Mouse (Mus musculus): Measurements from ENCODE around the gene Anxa9. TPM values are rescaled to one million over a fixed set of nuclear protein-coding genes. Genes with fewer than 3 reads are reported as not detected.
A peak's percentile ranks its signal among the peaks of the same experiment; 100 is the strongest.
"Not testable (repeated sequence)": the region's sequence is repeated elsewhere in the genome, so short reads cannot be mapped to it uniquely, and the experiment has no call there.

Anxa9 gene
- 0.33 and 0.56 TPM in 2 replicates for polyA plus RNA-seq (2015; fragmentation: Nextera tagmentation; extraction: Ambion mirVana)

- Histone ChIP-seq H3K36me3 (replicated peaks) (no peaks in the 10 kb centered on the region), H3K9me3 (no peaks in the 10 kb centered on the region), H3K27me3 (replicated peaks) (no peaks in the 10 kb centered on the region), H3K27ac (no peak within 1 kb of the TSS), H3K4me2 (no peak within 1 kb of the TSS), H3K4me1 (no peaks in the 10 kb centered on the region), H3K9ac (no peak within 1 kb of the TSS), H3K4me3 (no peak within 1 kb of the TSS)
- no peak for ATAC-seq (replicated peaks)
- 74% methylated on average over 7 of the region's 7 CpGs for WGBS
Observed at GRCm38 (mm10) chr3:95307100-95307499, at the start of gene Anxa9. TSS of gene Anxa9 (minus strand) at chr3:95307176.

GRCm38 (mm10) chr3:95355911-95356544, 49.1 kb upstream of the Anxa9 start:
- not testable (repeated sequence) for H3K27ac ChIP-seq; H3K9me3 ChIP-seq; H3K4me1 ChIP-seq; H3K9ac ChIP-seq; H3K27me3 ChIP-seq (replicated peaks); ATAC-seq (replicated peaks)
- peak overlapping the region; percentile 45 for H3K4me3 ChIP-seq
- peaks cover 13% of the 10 kb centered on the region; the same call in 1 of the 2 replicates for H3K36me3 ChIP-seq (replicated peaks)
- WGBS: 33% methylated on average over 14 of the region's 19 CpGs
- H3K4me2 ChIP-seq: peak overlapping the region; percentile 44

GRCm38 (mm10) chr3:95349491-95349890, 42.5 kb upstream of the Anxa9 start:
- H3K4me2 ChIP-seq: no peak overlapping the region
- H3K9me3 ChIP-seq: no peaks in the 10 kb centered on the region
- no peaks in the 10 kb centered on the region for H3K27me3 ChIP-seq (replicated peaks)
- H3K4me3 ChIP-seq: no peak overlapping the region
- ATAC-seq (replicated peaks): no peak
- H3K36me3 ChIP-seq (replicated peaks): peaks cover 65% of the 10 kb centered on the region
- no peaks in the 10 kb centered on the region for H3K4me1 ChIP-seq
- H3K9ac ChIP-seq: no peak overlapping the region
- no peak overlapping the region for H3K27ac ChIP-seq

GRCm38 (mm10) chr3:95348343-95348742, 41.4 kb upstream of the Anxa9 start:
- H3K36me3 ChIP-seq (replicated peaks): peaks cover 65% of the 10 kb centered on the region
- ATAC-seq (replicated peaks); H3K4me1 ChIP-seq; H3K4me2 ChIP-seq; H3K27me3 ChIP-seq (replicated peaks); H3K27ac ChIP-seq; H3K9me3 ChIP-seq; H3K4me3 ChIP-seq; H3K9ac ChIP-seq: not testable (repeated sequence)
- WGBS: 96% methylated on average over 5 of the region's 5 CpGs

- no peaks in the 10 kb centered on the region for H3K9me3 ChIP-seq
- H3K36me3 ChIP-seq (replicated peaks): peaks cover 72% of the 10 kb centered on the region
- no peaks in the 10 kb centered on the region for H3K4me1 ChIP-seq
- H3K4me3 ChIP-seq: no peak overlapping the region
- H3K27ac ChIP-seq: no peak overlapping the region
- no peak overlapping the region for H3K9ac ChIP-seq
- 94% methylated on average over 7 of the region's 7 CpGs for WGBS
- no peaks in the 10 kb centered on the region for H3K27me3 ChIP-seq (replicated peaks)
- no peak for ATAC-seq (replicated peaks)
- H3K4me2 ChIP-seq: no peak overlapping the region
Observed at GRCm38 (mm10) chr3:95346454-95346853, 39.5 kb upstream of the Anxa9 start.

- H3K27me3 ChIP-seq (replicated peaks); ATAC-seq (replicated peaks): not testable (repeated sequence)
- 95% methylated on average over 9 of the region's 9 CpGs for WGBS
Observed at GRCm38 (mm10) chr3:95343356-95344000, 36.5 kb upstream of the Anxa9 start.

GRCm38 (mm10) chr3:95338251-95338650, 31.3 kb upstream of the Anxa9 start:
- H3K9me3 ChIP-seq: no peaks in the 10 kb centered on the region
- H3K4me2 ChIP-seq: no peak overlapping the region
- H3K36me3 ChIP-seq (replicated peaks): peaks cover 90% of the 10 kb centered on the region
- H3K4me3 ChIP-seq: no peak overlapping the region
- 93% methylated on average over 4 of the region's 4 CpGs for WGBS
- no peak overlapping the region for H3K9ac ChIP-seq
- no peaks in the 10 kb centered on the region for H3K27me3 ChIP-seq (replicated peaks)
- H3K27ac ChIP-seq: no peak overlapping the region
- ATAC-seq (replicated peaks): no peak
- no peaks in the 10 kb centered on the region for H3K4me1 ChIP-seq

More at GRCm38 (mm10) chr3:95343356-95344000, 36.5 kb upstream of the Anxa9 start:
- not testable (repeated sequence) for H3K4me1 ChIP-seq, H3K9ac ChIP-seq, H3K4me3 ChIP-seq, H3K4me2 ChIP-seq, H3K27ac ChIP-seq, H3K9me3 ChIP-seq
- H3K36me3 ChIP-seq (replicated peaks): peaks cover 77% of the 10 kb centered on the region

GRCm38 (mm10) chr3:95337345-95337744, 30.4 kb upstream of the Anxa9 start:
- ATAC-seq (replicated peaks): no peak
- Histone ChIP-seq H3K4me1 (no peaks in the 10 kb centered on the region), H3K4me3 (no peak overlapping the region), H3K9ac (no peak overlapping the region), H3K27ac (no peak overlapping the region), H3K4me2 (no peak overlapping the region), H3K27me3 (replicated peaks) (no peaks in the 10 kb centered on the region), H3K9me3 (no peaks in the 10 kb centered on the region), H3K36me3 (replicated peaks) (peaks cover 90% of the 10 kb centered on the region)
- WGBS: 98% methylated on average over 4 of the region's 4 CpGs

- no peak overlapping the region for H3K9ac ChIP-seq
- 100% methylated on average over 1 of the region's 1 CpGs for WGBS
- no peak overlapping the region for H3K27ac ChIP-seq
- H3K4me3 ChIP-seq: no peak overlapping the region
- ATAC-seq (replicated peaks): no peak
- H3K4me1 ChIP-seq: no peaks in the 10 kb centered on the region
- no peak overlapping the region for H3K4me2 ChIP-seq
- peaks cover 74% of the 10 kb centered on the region for H3K36me3 ChIP-seq (replicated peaks)
- H3K27me3 ChIP-seq (replicated peaks): no peaks in the 10 kb centered on the region
- no peaks in the 10 kb centered on the region for H3K9me3 ChIP-seq
Observed at GRCm38 (mm10) chr3:95331528-95331927, 24.6 kb upstream of the Anxa9 start.

GRCm38 (mm10) chr3:95328803-95329404, 21.9 kb upstream of the Anxa9 start:
- Histone ChIP-seq H3K4me3 (no peak overlapping the region), H3K27ac (no peak overlapping the region), H3K36me3 (replicated peaks) (peaks cover 76% of the 10 kb centered on the region), H3K9me3 (no peaks in the 10 kb centered on the region), H3K4me1 (no peaks in the 10 kb centered on the region), H3K9ac (no peak overlapping the region), H3K4me2 (no peak overlapping the region), H3K27me3 (replicated peaks) (no peaks in the 10 kb centered on the region)
- ATAC-seq (replicated peaks): no peak
- 92% methylated on average over 1 of the region's 1 CpGs for WGBS

GRCm38 (mm10) chr3:95324454-95325144, 17.6 kb upstream of the Anxa9 start:
- no peak overlapping the region for H3K9ac ChIP-seq
- no peaks in the 10 kb centered on the region for H3K27me3 ChIP-seq (replicated peaks)
- H3K27ac ChIP-seq: no peak overlapping the region
- H3K4me3 ChIP-seq: no peak overlapping the region
- no peak overlapping the region for H3K4me2 ChIP-seq
- no peak for ATAC-seq (replicated peaks)
- WGBS: 95% methylated on average over 6 of the region's 6 CpGs
- peaks cover 84% of the 10 kb centered on the region for H3K36me3 ChIP-seq (replicated peaks)
- no peaks in the 10 kb centered on the region for H3K4me1 ChIP-seq
- no peaks in the 10 kb centered on the region for H3K9me3 ChIP-seq

GRCm38 (mm10) chr3:95323429-95323828, 16.5 kb upstream of the Anxa9 start:
- Histone ChIP-seq H3K4me1 (no peaks in the 10 kb centered on the region; the same call in 1 of the 2 replicates), H3K9me3 (no peaks in the 10 kb centered on the region), H3K4me3 (no peak overlapping the region), H3K27me3 (replicated peaks) (no peaks in the 10 kb centered on the region), H3K9ac (no peak overlapping the region), H3K4me2 (no peak overlapping the region), H3K36me3 (replicated peaks) (peaks cover 78% of the 10 kb centered on the region), H3K27ac (no peak overlapping the region)
- no peak for ATAC-seq (replicated peaks)
- WGBS: 98% methylated on average over 3 of the region's 3 CpGs

Measured in midbrain, embryonic 15.5 days (tissue).